Mouse (Mus musculus) limb, embryonic 13.5 days (tissue): Measurements from ENCODE around the gene Cyb561d1. TPM values are rescaled to one million over a fixed set of nuclear protein-coding genes. Genes with fewer than 3 reads are reported as not detected.
A peak's percentile ranks its signal among the peaks of the same experiment; 100 is the strongest.

Source experiments
- ATAC-seq: fragments of 200-750 bp; cut with Nextera tagmentation; 2 replicates; pipeline ENCODE4 v1.8.0; 2017; ENCODE audit warnings: low read depth, moderate number of reproducible peaks, moderate TSS enrichment; ENCODE audit not compliant: low FRiP score
- H3K27ac ChIP-seq: fragments of 300-500 bp; sonication (generic); 2 replicates; pipeline ENCODE4 v1.5.1; 2015; ENCODE audit warnings: inconsistent platforms, mild to moderate bottlenecking, moderate library complexity
- H3K27me3 ChIP-seq: fragments of 300-500 bp; sonication (generic); 2 replicates; pipeline ENCODE4 v1.6.1; 2015; ENCODE audit warnings: mild to moderate bottlenecking, inconsistent platforms
- H3K36me3 ChIP-seq: fragments of 300-500 bp; sonication (generic); 2 replicates; pipeline ENCODE4 v1.6.1; 2015; ENCODE audit warnings: inconsistent platforms, mild to moderate bottlenecking, moderate library complexity
- H3K4me1 ChIP-seq: fragments of 300-500 bp; sonication (generic); 2 replicates; pipeline ENCODE4 v1.6.1; 2015; ENCODE audit warnings: inconsistent platforms
- H3K4me2 ChIP-seq: fragments of 300-500 bp; sonication (generic); replicated peaks from 2 replicates; pipeline ENCODE4 v1.6.1; 2015; ENCODE audit warnings: inconsistent platforms, mild to moderate bottlenecking, moderate library complexity
- H3K4me3 ChIP-seq: fragments of 300-500 bp; sonication (generic); 2 replicates; pipeline ENCODE4 v1.5.1; 2015; ENCODE audit warnings: moderate library complexity, mild to moderate bottlenecking, inconsistent platforms
- H3K9ac ChIP-seq: fragments of 300-500 bp; sonication (generic); 2 replicates; pipeline ENCODE4 v1.6.1; 2015; ENCODE audit warnings: mild to moderate bottlenecking, inconsistent platforms
- H3K9me3 ChIP-seq: fragments of 300-500 bp; sonication (generic); 2 replicates; pipeline ENCODE4 v1.6.1; 2016; ENCODE audit warnings: inconsistent platforms
- WGBS: fragments of 180-500 bp; shearing (Covaris S2); methylation state at CpG from one replicate; pipeline ENCODE4 v1.1.7; 2015; 5-methylcytosine and 5-hydroxymethylcytosine counted together
- polyA plus RNA-seq: library from polyadenylated mRNA; unstranded; fragments of >200 nt; fragmentation: Nextera tagmentation; extraction: Ambion mirVana; gene quantifications from 2 replicates; pipeline ENCODE4 v1.2.1, GENCODE M21; 2015

Gene Cyb561d1
- polyA plus RNA-seq, 1 experiment from 2014 or later = 1.8 TPM

DNA sequence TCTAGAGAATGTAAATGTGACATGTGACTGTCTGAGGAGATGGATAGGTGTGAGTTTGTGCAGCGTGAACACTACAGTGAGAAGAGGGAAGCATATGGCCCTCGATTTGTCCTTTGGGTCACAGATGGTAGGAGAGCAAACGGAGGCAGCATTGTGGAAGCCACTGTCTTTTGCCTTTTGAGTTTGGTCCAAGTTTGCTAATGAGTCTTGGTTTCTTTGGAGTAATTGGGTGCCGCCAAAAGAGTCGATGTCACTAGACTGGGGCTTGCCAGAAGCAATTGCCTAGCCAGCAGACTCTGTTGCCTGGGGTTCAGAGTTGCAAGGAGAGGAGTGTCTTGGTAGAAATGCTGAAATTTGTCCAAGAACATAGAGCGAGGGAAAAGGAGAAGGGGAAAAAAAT lies 10.8 kb upstream of the Cyb561d1 start:
- Histone ChIP-seq H3K4me2 (0 out of 2 replicates have a peak overlapping the region, but pooled peaks have one; percentile 89), H3K4me3 (no peak overlapping the region), H3K36me3 (peaks cover 14% of the 10 kb centered on the region), H3K4me1 (peaks cover 28% of the 10 kb centered on the region), H3K9ac (no peak overlapping the region), H3K27me3 (no peaks in the 10 kb centered on the region), H3K9me3 (no peaks in the 10 kb centered on the region), H3K27ac (no peak overlapping the region)
- no peak for ATAC-seq
- WGBS = 81% methylated on average over 6 of the region's 6 CpGs

DNA sequence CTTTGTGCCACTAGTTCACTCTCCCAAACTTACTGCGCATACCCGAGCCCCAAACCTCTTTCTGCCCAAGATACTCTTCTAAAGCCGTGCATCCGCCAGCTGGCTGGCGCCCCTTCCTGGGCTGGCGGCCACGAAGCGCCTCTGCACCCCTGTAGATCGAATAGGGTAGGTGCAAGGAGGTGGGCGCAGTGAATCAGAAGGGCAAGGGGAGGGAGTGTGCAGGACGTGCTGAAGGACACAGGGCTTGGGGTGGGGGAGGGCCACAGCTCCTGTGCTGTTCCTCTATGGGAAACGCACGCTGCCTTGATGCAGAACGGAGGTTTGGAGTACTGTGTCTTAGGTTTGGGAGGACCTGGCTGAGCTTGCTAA lies 9.7 kb upstream of the Cyb561d1 start, which contains the start of gene Atxn7l2:
Gene Atxn7l2 (minus strand): TSS at position 164 of the 369 bp plus-strand sequence.
- H3K4me1 ChIP-seq = peaks cover 34% of the 10 kb centered on the region
- H3K9me3 ChIP-seq = no peaks in the 10 kb centered on the region
- peaks cover 25% of the 10 kb centered on the region for H3K36me3 ChIP-seq
- WGBS = under 1% methylated on average over 14 of the region's 14 CpGs
- peak within 1 kb of the TSS; percentile 81 for H3K9ac ChIP-seq
- peak within 1 kb of the TSS; percentile 89 for H3K4me2 ChIP-seq
- H3K27ac ChIP-seq = peak within 1 kb of the TSS; percentile 89
- peak; percentile 86 for ATAC-seq
- H3K27me3 ChIP-seq = no peaks in the 10 kb centered on the region
- peak within 1 kb of the TSS; percentile 60 for H3K4me3 ChIP-seq

DNA sequence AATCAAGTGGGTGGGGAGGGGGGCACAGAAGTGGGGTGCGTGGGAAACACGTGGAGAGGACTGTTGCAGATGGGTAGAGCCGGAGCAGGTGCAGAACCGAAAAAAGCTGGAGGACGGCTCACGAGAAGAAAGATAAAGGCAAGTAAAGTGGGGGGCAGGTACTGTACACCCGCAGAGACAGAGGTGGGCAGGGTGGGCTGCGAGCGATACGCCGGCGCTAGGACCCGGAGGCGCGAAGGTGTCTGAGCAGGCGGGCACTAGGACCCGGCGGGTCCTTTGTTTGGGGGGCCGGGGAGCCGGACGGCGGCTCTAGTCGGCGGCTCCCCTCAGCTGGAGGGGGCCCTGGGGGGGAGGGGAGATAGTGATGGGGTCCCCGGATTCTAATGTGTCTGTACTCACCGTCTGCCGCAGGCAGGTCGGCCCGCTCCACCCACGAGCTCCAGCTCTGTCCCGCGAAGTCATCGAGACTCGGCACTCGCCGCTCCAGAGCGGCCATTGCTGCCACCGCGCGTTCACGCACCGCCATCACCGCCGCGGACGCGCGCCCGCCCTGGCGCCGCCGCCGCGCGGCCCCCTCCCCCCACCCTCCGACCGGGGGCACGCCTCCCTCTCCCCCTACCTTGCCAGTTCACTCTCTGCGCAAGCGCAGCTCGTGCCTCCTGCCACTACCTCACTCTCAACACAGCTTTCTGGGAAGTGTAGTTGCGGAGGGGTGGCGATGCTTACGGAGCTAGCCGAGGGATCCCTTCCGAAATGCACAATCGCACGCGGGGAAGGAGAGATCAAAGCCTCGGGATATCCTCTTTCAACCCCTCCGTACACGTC lies 9.1 kb upstream of the Cyb561d1 start:
- peak; percentile 95 for ATAC-seq
- Histone ChIP-seq H3K27me3 (no peaks in the 10 kb centered on the region), H3K36me3 (peaks cover 31% of the 10 kb centered on the region), H3K4me3 (peak overlapping the region; percentile 60), H3K9me3 (no peaks in the 10 kb centered on the region), H3K4me1 (peaks cover 34% of the 10 kb centered on the region), H3K27ac (peak overlapping the region; percentile 89), H3K4me2 (peak overlapping the region; percentile 89), H3K9ac (peak overlapping the region; percentile 81)
- under 1% methylated on average over 63 of the region's 72 CpGs for WGBS

DNA sequence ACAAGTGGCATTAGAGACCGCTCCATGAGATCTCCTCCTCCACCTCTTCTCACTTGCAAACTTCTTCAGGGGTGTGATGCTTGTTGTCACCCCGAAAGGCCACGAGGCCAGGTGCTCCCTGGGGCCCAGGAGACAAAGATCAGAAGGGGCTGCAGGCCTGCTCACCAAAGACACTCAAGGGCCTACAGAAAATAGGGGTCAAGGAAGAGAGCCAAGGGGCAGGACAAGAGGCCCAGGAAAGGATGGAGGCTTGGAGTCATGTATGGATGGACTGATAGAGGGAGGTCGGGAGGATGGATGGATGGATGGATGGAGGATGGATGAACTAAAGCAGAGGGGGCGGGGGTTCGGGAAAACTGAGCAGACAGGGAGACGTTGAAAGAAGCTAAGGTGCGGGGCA lies 8.5 kb upstream of the Cyb561d1 start:
- H3K4me3 ChIP-seq = peak overlapping the region; percentile 60
- no peak for ATAC-seq
- H3K36me3 ChIP-seq = peaks cover 37% of the 10 kb centered on the region
- peak overlapping the region; percentile 89 for H3K27ac ChIP-seq
- peak overlapping the region; percentile 81 for H3K9ac ChIP-seq
- peak overlapping the region; percentile 89 for H3K4me2 ChIP-seq
- H3K27me3 ChIP-seq = no peaks in the 10 kb centered on the region
- H3K4me1 ChIP-seq = peaks cover 34% of the 10 kb centered on the region
- H3K9me3 ChIP-seq = no peaks in the 10 kb centered on the region
- WGBS = 6% methylated on average over 8 of the region's 8 CpGs

DNA sequence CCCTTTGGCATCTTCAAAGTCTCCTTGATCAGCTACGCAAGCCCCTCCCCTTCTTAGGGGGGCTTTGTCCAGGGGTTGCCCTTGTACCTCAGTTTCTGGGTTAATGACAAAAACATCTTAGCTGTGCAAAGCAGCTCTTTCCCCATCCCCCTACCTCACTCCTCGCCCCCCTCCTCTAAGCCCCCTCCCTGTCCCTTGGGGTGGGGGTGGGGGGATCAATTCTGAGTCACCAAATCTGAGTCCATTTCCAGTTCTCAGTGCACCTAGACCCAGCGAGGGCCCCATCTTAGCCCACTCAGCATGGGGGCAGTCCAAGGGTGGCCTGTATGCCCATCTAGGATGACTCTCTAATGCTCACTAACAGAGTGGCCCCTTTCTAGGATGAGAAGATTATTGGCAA lies 8.0 kb upstream of the Cyb561d1 start:
- no peak for ATAC-seq
- no peaks in the 10 kb centered on the region for H3K9me3 ChIP-seq

DNA sequence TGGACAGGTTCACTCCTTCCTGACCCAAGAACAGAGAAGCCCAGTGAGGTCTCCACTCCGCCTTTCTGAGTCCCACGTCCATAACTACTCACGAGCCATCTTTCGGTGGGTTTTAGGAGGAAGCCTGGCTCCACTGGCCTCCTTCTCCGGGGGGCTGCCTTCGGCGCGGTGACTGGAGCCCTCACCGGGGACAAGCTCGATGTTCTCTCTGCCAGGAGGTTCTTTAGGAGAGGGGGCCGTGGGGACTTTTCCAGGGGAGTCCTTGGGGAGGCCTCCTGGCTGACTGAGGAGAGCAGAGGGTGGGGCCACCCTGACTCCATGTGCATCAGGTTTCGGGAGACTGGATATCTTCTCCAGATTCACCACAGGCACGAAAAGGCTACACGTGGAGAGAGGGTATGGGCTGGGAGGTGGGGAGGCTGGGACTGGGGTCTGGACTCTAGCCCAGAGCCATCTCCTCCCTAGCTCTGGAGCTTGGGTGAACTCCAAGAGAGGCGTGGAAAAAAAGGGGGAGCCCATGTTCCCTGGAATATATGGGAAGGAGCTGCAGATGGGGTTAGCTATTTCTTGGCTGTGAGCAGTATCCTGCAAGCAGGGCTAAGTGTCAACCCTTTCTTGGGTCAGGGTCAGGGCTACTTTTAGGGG lies 5.8 kb upstream of the Cyb561d1 start:
- Histone ChIP-seq H3K9ac (no peak overlapping the region), H3K4me3 (no peak overlapping the region), H3K4me2 (peak overlapping the region; percentile 19; the same call in 1 of the 2 replicates), H3K27me3 (no peaks in the 10 kb centered on the region), H3K36me3 (peaks cover 62% of the 10 kb centered on the region), H3K4me1 (peaks cover 48% of the 10 kb centered on the region), H3K9me3 (no peaks in the 10 kb centered on the region), H3K27ac (no peak overlapping the region)
- no peak; the same call in 1 of the 2 replicates for ATAC-seq
- 77% methylated on average over 15 of the region's 15 CpGs for WGBS

More for the DNA sequence above, 8.0 kb upstream of the Cyb561d1 start:
- 43% methylated on average over 3 of the region's 3 CpGs for WGBS
- Histone ChIP-seq H3K27me3 (no peaks in the 10 kb centered on the region), H3K4me3 (peak overlapping the region; percentile 60), H3K27ac (no peak overlapping the region), H3K4me1 (peaks cover 34% of the 10 kb centered on the region), H3K4me2 (peak overlapping the region; percentile 89), H3K36me3 (peaks cover 41% of the 10 kb centered on the region), H3K9ac (peak overlapping the region; percentile 81)

DNA sequence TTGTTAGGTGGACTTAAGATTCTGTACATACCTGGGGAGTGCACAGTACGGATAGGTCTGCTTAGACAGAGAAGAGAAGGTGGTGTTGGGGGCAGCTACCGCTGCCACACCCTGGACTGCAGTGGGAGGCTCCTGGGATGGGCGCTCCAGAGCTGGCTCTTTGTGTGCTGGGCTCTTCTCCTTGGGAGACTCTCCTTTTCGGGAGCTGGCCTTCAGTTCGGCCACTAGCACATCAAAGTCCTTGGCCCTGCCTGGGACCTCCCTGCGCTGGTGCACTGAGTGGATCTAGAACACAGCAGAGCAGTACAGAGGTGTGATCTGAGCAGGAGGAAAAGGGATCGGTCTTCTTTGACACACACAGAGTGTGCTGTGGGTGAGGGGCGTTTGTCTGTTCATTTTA lies 4.6 kb upstream of the Cyb561d1 start:
- Histone ChIP-seq H3K4me1 (peaks cover 55% of the 10 kb centered on the region), H3K36me3 (peaks cover 66% of the 10 kb centered on the region), H3K4me2 (no peak overlapping the region), H3K9me3 (no peaks in the 10 kb centered on the region), H3K4me3 (no peak overlapping the region), H3K27me3 (no peaks in the 10 kb centered on the region), H3K27ac (no peak overlapping the region), H3K9ac (no peak overlapping the region)
- 91% methylated on average over 8 of the region's 8 CpGs for WGBS
- ATAC-seq = no peak

DNA sequence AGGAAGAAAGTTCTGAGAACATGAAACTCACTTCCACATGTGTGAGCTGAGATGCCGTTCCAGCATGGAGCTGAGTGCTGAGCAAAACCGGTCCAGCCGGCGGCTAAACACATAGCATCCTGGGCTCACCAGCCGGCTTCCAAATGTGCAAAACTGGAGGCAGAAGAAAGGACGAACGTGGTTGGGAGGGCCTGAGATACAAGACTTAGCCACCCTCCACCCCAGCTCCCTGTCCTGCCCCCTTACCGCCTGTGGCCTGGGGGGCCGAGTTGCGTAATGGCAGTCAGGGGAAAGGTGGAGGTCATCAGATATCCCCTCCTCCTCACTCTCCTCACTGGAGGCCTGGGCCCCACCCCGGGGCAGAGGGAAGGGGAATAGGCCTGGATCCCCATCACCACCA lies 3.5 kb upstream of the Cyb561d1 start:
- Histone ChIP-seq H3K27me3 (no peaks in the 10 kb centered on the region), H3K27ac (no peak overlapping the region), H3K4me2 (no peak overlapping the region), H3K4me1 (peaks cover 63% of the 10 kb centered on the region), H3K9me3 (no peaks in the 10 kb centered on the region), H3K9ac (no peak overlapping the region), H3K36me3 (peaks cover 66% of the 10 kb centered on the region), H3K4me3 (no peak overlapping the region)
- WGBS = 88% methylated on average over 11 of the region's 11 CpGs
- no peak for ATAC-seq

DNA sequence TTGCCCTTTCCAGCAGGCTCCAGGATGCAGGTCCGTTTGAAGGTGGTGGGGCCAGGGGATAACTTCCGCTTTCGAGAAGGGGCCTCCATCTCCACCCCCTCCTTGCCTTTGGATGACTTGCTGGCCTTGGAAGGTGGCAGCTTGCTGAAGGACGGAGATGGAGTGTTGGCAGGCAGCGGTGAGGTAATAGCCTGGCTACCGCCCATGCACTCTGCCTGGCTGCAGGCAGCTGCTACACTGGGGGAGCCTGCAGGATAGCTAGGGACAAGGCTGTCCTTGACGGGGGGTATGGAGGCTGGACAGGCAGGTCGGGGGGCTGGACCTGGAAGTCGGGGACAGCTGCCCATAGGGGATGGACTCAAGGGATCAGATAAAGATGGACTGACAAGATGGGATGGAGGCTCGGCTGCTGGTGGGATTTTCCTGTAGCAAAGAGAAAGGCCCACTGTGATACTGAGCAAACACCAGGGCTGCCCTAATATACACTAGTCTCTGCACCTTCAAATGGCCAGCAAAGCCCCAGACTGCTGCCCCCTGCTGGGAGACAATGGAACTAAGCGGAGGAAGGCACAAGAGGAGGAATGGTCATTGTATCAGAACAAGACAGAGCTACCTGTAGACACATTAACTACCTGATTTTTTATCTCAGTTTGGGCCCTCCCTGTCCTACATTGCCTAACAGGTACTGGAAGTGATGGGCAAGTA lies 2.8 kb upstream of the Cyb561d1 start:
- Histone ChIP-seq H3K9ac (no peak overlapping the region), H3K36me3 (peaks cover 72% of the 10 kb centered on the region), H3K9me3 (no peaks in the 10 kb centered on the region), H3K4me2 (no peak overlapping the region), H3K27ac (no peak overlapping the region), H3K4me1 (peaks cover 56% of the 10 kb centered on the region), H3K27me3 (no peaks in the 10 kb centered on the region), H3K4me3 (no peak overlapping the region)
- no peak for ATAC-seq
- 86% methylated on average over 11 of the region's 11 CpGs for WGBS

DNA sequence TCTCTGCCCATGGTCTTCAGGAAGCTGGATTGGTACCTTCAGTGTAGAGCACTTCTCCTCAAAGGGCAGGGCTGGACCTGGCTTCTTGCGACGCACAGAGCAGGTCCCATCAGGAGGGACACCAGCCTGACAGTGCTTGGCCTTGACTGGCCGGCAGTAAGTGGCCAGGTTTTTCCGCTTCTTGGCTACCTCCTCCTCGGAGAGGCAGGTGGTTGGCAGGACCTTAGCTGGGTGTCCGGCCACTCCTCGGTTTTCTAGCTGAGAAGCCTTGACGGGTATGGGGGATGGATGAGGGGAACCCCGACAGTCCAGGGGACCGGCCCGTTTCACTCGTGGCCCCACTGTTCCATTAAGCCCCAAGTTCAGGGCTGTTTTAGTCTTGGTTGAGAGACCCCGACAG lies 2.2 kb upstream of the Cyb561d1 start:
- H3K27ac ChIP-seq = no peak overlapping the region
- ATAC-seq = no peak
- peak overlapping the region; percentile 19; the same call in 1 of the 2 replicates for H3K9ac ChIP-seq
- H3K36me3 ChIP-seq = peaks cover 72% of the 10 kb centered on the region
- no peak overlapping the region for H3K4me3 ChIP-seq
- no peaks in the 10 kb centered on the region for H3K27me3 ChIP-seq
- H3K4me2 ChIP-seq = no peak overlapping the region
- no peaks in the 10 kb centered on the region for H3K9me3 ChIP-seq
- peaks cover 51% of the 10 kb centered on the region for H3K4me1 ChIP-seq
- 94% methylated on average over 13 of the region's 13 CpGs for WGBS

DNA sequence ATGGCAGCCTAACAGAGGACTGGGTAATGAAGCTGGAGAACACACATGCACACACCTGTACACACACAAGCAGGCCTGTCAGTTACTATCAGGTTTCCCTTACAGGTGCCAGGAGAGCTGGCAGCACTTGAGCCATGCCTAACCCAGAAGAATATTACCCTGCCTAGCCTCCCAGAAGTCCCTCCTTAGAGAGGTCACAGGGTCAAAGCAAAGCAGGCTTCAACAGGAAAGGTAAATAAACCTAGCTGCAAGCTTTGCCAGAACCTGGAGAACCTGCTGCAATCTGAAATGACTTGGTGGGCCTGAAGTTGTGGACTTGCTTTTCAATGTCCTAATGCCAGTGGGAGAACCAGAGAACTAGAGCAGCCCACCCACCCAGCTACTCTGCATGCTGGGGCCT lies 1.5 kb upstream of the Cyb561d1 start:
- Histone ChIP-seq H3K27me3 (no peaks in the 10 kb centered on the region), H3K9me3 (no peaks in the 10 kb centered on the region), H3K9ac (peak overlapping the region; percentile 19; the same call in 1 of the 2 replicates), H3K4me3 (no peak overlapping the region), H3K27ac (no peak overlapping the region), H3K4me2 (no peak overlapping the region), H3K4me1 (peaks cover 49% of the 10 kb centered on the region), H3K36me3 (peaks cover 65% of the 10 kb centered on the region)
- ATAC-seq = no peak

DNA sequence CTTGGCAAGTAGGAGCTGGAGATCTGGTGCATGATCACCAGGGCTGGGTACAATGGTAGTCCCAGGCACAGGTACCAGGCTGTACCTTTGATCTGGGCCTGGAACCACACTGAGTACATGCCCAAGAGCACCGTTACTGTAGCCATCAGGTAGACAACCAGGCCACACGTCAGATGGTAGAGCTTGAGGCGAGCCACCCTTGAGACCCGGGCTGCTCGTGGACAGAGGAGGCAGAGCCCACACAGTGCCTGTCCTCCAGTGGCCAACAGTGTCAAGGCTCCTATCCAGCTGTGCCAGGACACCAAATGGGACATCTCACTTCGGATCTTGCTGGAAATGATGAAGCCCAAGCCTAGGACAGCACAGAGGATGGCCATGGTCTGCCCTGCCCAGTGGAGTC lies 1.8 kb downstream of the Cyb561d1 start:
- H3K9ac ChIP-seq = no peak overlapping the region
- no peak overlapping the region for H3K4me2 ChIP-seq
- no peak for ATAC-seq

More for the DNA sequence above, 1.8 kb downstream of the Cyb561d1 start:
- peaks cover 32% of the 10 kb centered on the region for H3K36me3 ChIP-seq
- H3K4me1 ChIP-seq = peaks cover 59% of the 10 kb centered on the region
- WGBS = 90% methylated on average over 6 of the region's 6 CpGs
- H3K4me3 ChIP-seq = no peak overlapping the region
- no peaks in the 10 kb centered on the region for H3K27me3 ChIP-seq
- no peaks in the 10 kb centered on the region for H3K9me3 ChIP-seq
- H3K27ac ChIP-seq = no peak overlapping the region
